Mouse (Mus musculus): ENCODE results near the gene Gnai2.

DNA sequence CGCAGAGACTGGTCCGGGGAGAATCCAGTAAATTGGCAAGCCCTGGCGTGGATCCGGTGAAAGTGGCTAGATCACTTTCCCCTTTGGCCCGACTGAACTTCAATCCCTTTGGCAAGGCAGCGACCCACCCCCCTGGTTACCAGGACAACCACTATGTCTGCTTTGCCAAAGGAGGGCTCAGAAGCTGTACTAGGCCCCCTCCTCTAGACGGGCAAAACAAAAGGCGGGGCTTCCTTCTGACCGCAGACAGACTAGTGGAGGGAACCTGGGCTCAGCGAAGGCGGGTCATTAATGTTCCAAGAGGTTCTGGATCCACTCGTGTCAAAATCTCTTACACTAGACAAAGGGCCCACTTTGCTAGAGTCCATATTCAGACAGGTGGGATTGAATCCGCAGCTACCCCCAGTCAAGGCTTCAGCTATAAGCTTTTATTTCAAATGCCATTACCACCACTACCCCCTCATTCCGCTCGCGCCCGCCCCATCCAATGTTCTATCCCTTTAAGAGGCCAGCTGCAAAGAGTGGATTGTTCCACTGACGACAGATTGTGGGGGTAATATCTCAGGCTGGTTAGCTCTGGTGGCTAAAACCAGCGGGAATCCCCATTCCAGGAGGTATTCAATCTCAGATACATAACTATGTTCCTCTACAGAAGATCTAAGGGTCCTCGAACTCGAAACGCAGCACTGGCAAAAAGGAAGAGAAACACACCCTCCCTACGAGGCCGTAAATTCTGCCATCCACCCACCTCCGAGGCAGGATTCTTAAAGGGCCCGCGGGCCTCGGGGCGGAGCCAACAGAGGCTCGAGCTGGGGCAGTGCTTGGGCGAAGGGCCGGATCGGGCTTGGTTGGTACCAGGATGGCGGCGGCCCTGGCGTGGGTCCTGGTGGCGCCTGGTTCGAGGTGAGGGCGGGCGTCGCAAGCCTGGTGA is 66.6 kb downstream of the Gnai2 start:
- TF ChIP-seq EP300 (IDR thresholded peaks at IDR 0.05; ENCODE audit: low read depth) (peak; percentile 78), CTCF (IDR thresholded peaks at IDR 0.05; ENCODE audit: low read depth) (no peak)
